In genomic region chr5:122047791-122048190, GRCm38 (mm10) we compare ENCODE assay signal across 14 mouse cellular contexts. TPM values are rescaled to one million over a fixed set of nuclear protein-coding genes. Genes with fewer than 3 reads are reported as not detected.
DNase-seq lines count a peak whose midpoint lies in the region; ATAC-seq and TF ChIP-seq lines count a peak whose summit lies in the region.
"Had no signal": no experiment of that assay in that cellular context is flagged by ENCODE, and none has a peak within 500 bp of the region (broad histone marks: within the 10 kb centered on the region; RNA-seq: fewer than 3 reads in every experiment).

No protein-coding gene starts in this region.

- no peak for TF ChIP-seq EP300 in heart, adult 2 months (IDR thresholded peaks at IDR 0.05; ENCODE audit: insufficient read depth, low read depth, low read length)

- H3K36me3 ChIP-seq in heart, embryonic 14.5 days (ENCODE audit: control insufficient read depth, insufficient read depth, low read length): no peaks in the 10 kb centered on the region
- no peaks in the 10 kb centered on the region for H3K36me3 ChIP-seq in heart, adult 2 months (ENCODE audit: control insufficient read depth, insufficient read depth, low read length)
- no peaks in the 10 kb centered on the region for H3K36me3 ChIP-seq in embryonic facial prominence, embryonic 10.5 days (replicated peaks)
- H3K36me3 ChIP-seq in forebrain, postnatal 0 days (ENCODE audit: insufficient read depth): no peaks in the 10 kb centered on the region
- H3K36me3 ChIP-seq in midbrain, embryonic 13.5 days: no peaks in the 10 kb centered on the region
- H3K36me3 ChIP-seq: liver, embryonic 13.5 days had no signal

- no peak for TF ChIP-seq CTCF in heart, adult 2 months (IDR thresholded peaks at IDR 0.05)
- no peak for TF ChIP-seq CTCF in forebrain, postnatal 0 days (IDR thresholded peaks at IDR 0.05; ENCODE audit: low read depth)

- peak overlapping the region; percentile 91 for H3K4me2 ChIP-seq in heart, embryonic 14.5 days (ENCODE audit: low read length)
- peak overlapping the region; percentile 71 for H3K4me2 ChIP-seq in forebrain, postnatal 0 days (ENCODE audit: low read depth)
- peak overlapping the region; percentile 78 for H3K4me2 ChIP-seq in midbrain, embryonic 13.5 days (replicated peaks)

- DNase-seq in heart, adult 2 months: no peak
- DNase-seq in embryonic facial prominence, embryonic 10.5 days (ENCODE audit: low spot score): no peak
- no peak for DNase-seq in forebrain, postnatal 0 days
- no peak for DNase-seq in gastrocnemius, postnatal 4 days (ENCODE audit: low spot score in 2 of 2)
- no peak for DNase-seq in left cerebral cortex, postnatal 4 days
- DNase-seq in natural killer cell, adult 2 months (ENCODE audit: low spot score in 2 of 2): no peak
- DNase-seq: cerebellum, adult 11 months; gastrocnemius, postnatal 14 days; kidney, postnatal 25 days; liver, embryonic 13.5 days had no signal

- H3K27ac ChIP-seq in heart, embryonic 14.5 days (replicated peaks in 1 of 2; ENCODE audit: control insufficient read depth in 1 of 2, insufficient read depth in 1 of 2, low read depth in 2 of 2, low read length in 2 of 2): no peak overlapping the region
- no peak overlapping the region for H3K27ac ChIP-seq in heart, adult 2 months
- no peak overlapping the region; the same call in 1 of the 2 replicates for H3K27ac ChIP-seq in embryonic facial prominence, embryonic 10.5 days (replicated peaks)
- H3K27ac ChIP-seq in forebrain, postnatal 0 days (ENCODE audit: low read depth, low read length): peak overlapping the region; percentile 92
- peak overlapping the region; percentile 96 for H3K27ac ChIP-seq in midbrain, embryonic 13.5 days
- H3K27ac ChIP-seq: liver, embryonic 13.5 days had no signal

- H3K79me2 ChIP-seq in heart, adult 2 months (replicated peaks; ENCODE audit: control insufficient read depth, insufficient read depth, low read length): no peaks in the 10 kb centered on the region

- H3K9ac ChIP-seq in heart, embryonic 14.5 days (ENCODE audit: low read length): peak overlapping the region; percentile 86; the same call in 1 of the 2 replicates
- no peak overlapping the region for H3K9ac ChIP-seq in heart, adult 2 months (ENCODE audit: low read depth, low read length)
- peak overlapping the region; percentile 69 for H3K9ac ChIP-seq in forebrain, postnatal 0 days
- peak overlapping the region; percentile 90 for H3K9ac ChIP-seq in midbrain, embryonic 13.5 days (replicated peaks)
- H3K9ac ChIP-seq: liver, embryonic 13.5 days had no signal

- intact Hi-C loops in heart, adult 2 months (cut with DNase I): loop anchor here (5.0 kb wide), 1 partner anchor 45 kb away; no protein-coding TSS in a partner anchor
- intact Hi-C loops in left cerebral cortex, postnatal 4 days (cut with DNase I): no loop called here

- H3K4me3 ChIP-seq in heart, embryonic 14.5 days (ENCODE audit: control insufficient read depth in 1 of 2, insufficient read depth in 1 of 2, low read depth in 1 of 2, low read length in 2 of 2): 0 out of 4 replicates have a peak overlapping the region, but pooled peaks of 1 of the 2 experiments have one; percentile 82
- H3K4me3 ChIP-seq in heart, adult 2 months: no peak overlapping the region
- H3K4me3 ChIP-seq in embryonic facial prominence, embryonic 10.5 days: peak overlapping the region; percentile 81
- H3K4me3 ChIP-seq in forebrain, postnatal 0 days (ENCODE audit: low read depth, low read length): peak overlapping the region; percentile 78
- peak overlapping the region; percentile 78 for H3K4me3 ChIP-seq in midbrain, embryonic 13.5 days (replicated peaks)
- H3K4me3 ChIP-seq: liver, embryonic 13.5 days had no signal

- 67% methylated on average over 5 of the region's 5 CpGs for WGBS in heart, embryonic 14.5 days
- WGBS in heart, adult 2 months: 66% methylated on average over 5 of the region's 5 CpGs
- WGBS in embryonic facial prominence, embryonic 10.5 days: 39% methylated on average over 5 of the region's 5 CpGs
- 12% methylated on average over 5 of the region's 5 CpGs for WGBS in forebrain, postnatal 0 days
- 15% methylated on average over 5 of the region's 5 CpGs for WGBS in midbrain, embryonic 13.5 days

- ATAC-seq in heart, embryonic 14.5 days (ENCODE audit: insufficient number of reproducible peaks, insufficient read depth, low FRiP score, low read depth): no peak
- no peak for ATAC-seq in forebrain, postnatal 0 days
- ATAC-seq in midbrain, embryonic 13.5 days: no peak
- ATAC-seq: activated CD4-positive, CD25-positive, alpha-beta regulatory T cell, adult 4 months had no signal

- H3K9me3 ChIP-seq in heart, embryonic 14.5 days (ENCODE audit: control insufficient read depth, low read length): no peaks in the 10 kb centered on the region
- no peaks in the 10 kb centered on the region for H3K9me3 ChIP-seq in embryonic facial prominence, embryonic 10.5 days
- no peaks in the 10 kb centered on the region for H3K9me3 ChIP-seq in forebrain, postnatal 0 days (ENCODE audit: low read length)
- H3K9me3 ChIP-seq in midbrain, embryonic 13.5 days: no peaks in the 10 kb centered on the region
- H3K9me3 ChIP-seq: liver, embryonic 13.5 days had no signal

- TF ChIP-seq POLR2A in heart, adult 2 months (IDR thresholded peaks at IDR 0.05; ENCODE audit: insufficient read depth, low read depth, low read length): no peak

- peaks cover 11 to 33% of the 10 kb centered on the region in 2 experiments for H3K4me1 ChIP-seq in heart, embryonic 14.5 days (ENCODE audit: control insufficient read depth in 2 of 2, insufficient read depth in 2 of 2, low read length in 2 of 2)
- peaks cover 3% of the 10 kb centered on the region for H3K4me1 ChIP-seq in heart, adult 2 months (ENCODE audit: control insufficient read depth, insufficient read depth, low read length)
- peaks cover 47% of the 10 kb centered on the region for H3K4me1 ChIP-seq in embryonic facial prominence, embryonic 10.5 days
- H3K4me1 ChIP-seq in forebrain, postnatal 0 days (ENCODE audit: insufficient read depth): 0 out of 2 replicates have a peak, but pooled peaks cover under 1% of the 10 kb centered on the region
- peaks cover 65% of the 10 kb centered on the region for H3K4me1 ChIP-seq in midbrain, embryonic 13.5 days (replicated peaks)

- peaks cover 17% of the 10 kb centered on the region; the same call in 1 of the 2 replicates for H3K27me3 ChIP-seq in heart, embryonic 14.5 days (ENCODE audit: control insufficient read depth, insufficient read depth, low read length)
- peaks cover 3% of the 10 kb centered on the region for H3K27me3 ChIP-seq in heart, adult 2 months (ENCODE audit: control insufficient read depth, insufficient read depth, low read length)
- H3K27me3 ChIP-seq in embryonic facial prominence, embryonic 10.5 days (replicated peaks; ENCODE audit: low read depth, poor library complexity, severe bottlenecking): peaks cover 71% of the 10 kb centered on the region
- no peaks in the 10 kb centered on the region for H3K27me3 ChIP-seq in forebrain, postnatal 0 days (ENCODE audit: insufficient read depth, low read length)
- H3K27me3 ChIP-seq in midbrain, embryonic 13.5 days: no peaks in the 10 kb centered on the region

RNA-seq across cellular contexts. Expression of gene Cux2, which starts 2.1 kb away (rescaled TPM):
- 6.4 and 7.9 TPM in 2 replicates for polyA plus RNA-seq in heart, embryonic 14.5 days (2014; fragmentation: Nextera tagmentation; extraction: Ambion mirVana)
- total RNA-seq in heart, adult 2 months (2021): 10 to 100 TPM; 18.1 to 18.4 TPM
- 11.4 and 16.7 TPM in 2 replicates for polyA plus RNA-seq in heart, adult 2 months (2012; rRNA removed)
- 4.9 and 5.1 TPM in 2 replicates for polyA plus RNA-seq in embryonic facial prominence, embryonic 10.5 days (2016; fragmentation: Nextera tagmentation; extraction: Ambion mirVana)
- total RNA-seq in forebrain, postnatal 0 days (2014; rRNA removed): 44.0 and 52.4 TPM in 2 replicates
- polyA plus RNA-seq in forebrain, postnatal 0 days (2015; fragmentation: Nextera tagmentation; extraction: Ambion mirVana): 16.2 and 16.7 TPM in 2 replicates
- 22.7 and 23.8 TPM in 2 replicates for polyA plus RNA-seq in midbrain, embryonic 13.5 days (2015; fragmentation: Nextera tagmentation; extraction: Ambion mirVana)
- total RNA-seq in gastrocnemius, postnatal 4 days (2021): 1 to 10 TPM; 1.3 to 2.1 TPM
- total RNA-seq in left cerebral cortex, postnatal 4 days (2021): 100 to 1,000 TPM; 182 to 239 TPM

RNA-seq across cellular contexts. Expression of gene Myl2, which starts 53.0 kb away (rescaled TPM):
- polyA plus RNA-seq in heart, embryonic 14.5 days (2014; fragmentation: Nextera tagmentation; extraction: Ambion mirVana): 10,198 and 10,957 TPM in 2 replicates
- total RNA-seq in heart, adult 2 months (2021): over 10,000 TPM; 18,797 to 22,206 TPM
- polyA plus RNA-seq in heart, adult 2 months (2012; rRNA removed): 7,725 and 11,177 TPM in 2 replicates
- polyA plus RNA-seq in embryonic facial prominence, embryonic 10.5 days (2016; fragmentation: Nextera tagmentation; extraction: Ambion mirVana): 0.57 TPM in 1 of 2 replicates, not detected in the other
- 0.38 and 2.9 TPM in 2 replicates for total RNA-seq in forebrain, postnatal 0 days (2014; rRNA removed)
- 1.7 TPM in 2 replicates for polyA plus RNA-seq in forebrain, postnatal 0 days (2015; fragmentation: Nextera tagmentation; extraction: Ambion mirVana)
- 0.93 and 1.6 TPM in 2 replicates for polyA plus RNA-seq in midbrain, embryonic 13.5 days (2015; fragmentation: Nextera tagmentation; extraction: Ambion mirVana)
- 100 to 1,000 TPM; 652 to 792 TPM for total RNA-seq in gastrocnemius, postnatal 4 days (2021)
- not detected for total RNA-seq in left cerebral cortex, postnatal 4 days (2021)
- total RNA-seq: CH12.LX had no signal
- polyA plus RNA-seq: activated CD4-positive, CD25-positive, alpha-beta regulatory T cell, adult 4 months had no signal

Comparison
In these comparisons a context has a peak if more than half of its experiments do, and no peak if none do; other contexts are left out.
1. H3K27ac ChIP-seq: peak in forebrain, postnatal 0 days (single experiment) and midbrain, embryonic 13.5 days (single experiment); none in heart, embryonic 14.5 days (0 of 2), heart, adult 2 months (single experiment) and embryonic facial prominence, embryonic 10.5 days (single experiment).
2. RNA of gene Myl2, which starts 53.0 kb away (polyA plus RNA-seq): 10,198 to 10,957 TPM in heart, embryonic 14.5 days and 7,725 to 11,177 TPM in heart, adult 2 months; 1.7 TPM in forebrain, postnatal 0 days, 0.93 to 1.6 TPM in midbrain, embryonic 13.5 days and 0.57 TPM in embryonic facial prominence, embryonic 10.5 days; every median in the first group is over 1,000 times any median in the second.
3. Peak in every context shown above with its lines, with median percentiles within 50 percentile points of each other: H3K4me2 ChIP-seq.